Mouse (Mus musculus) heart, embryonic 14.5 days (tissue): Measurements from ENCODE around the gene Fgfrl1. TPM values are rescaled to one million over a fixed set of nuclear protein-coding genes. Genes with fewer than 3 reads are reported as not detected.
A peak's percentile ranks its signal among the peaks of the same experiment; 100 is the strongest.

Experiments used
- ATAC-seq: fragments of 200-750 bp; cut with Nextera tagmentation; 2 replicates; pipeline ENCODE4 v1.8.0; 2017; ENCODE audit warnings: low read depth, moderate TSS enrichment; ENCODE audit not compliant: insufficient number of reproducible peaks, insufficient read depth, low FRiP score
- H3K27ac ChIP-seq, 2 experiments: fragments of 200-500 bp in 1 of 2; fragments of 300-500 bp in 1 of 2; sonication (generic) in 1 of 2; replicated peaks in 1 of 2; 2 replicates each; pipeline ENCODE4 v1.5.1; 2012 to 2014; ENCODE audit warnings: low read depth in 2 of 2, low read length in 2 of 2, control low read depth in 1 of 2, mild to moderate bottlenecking in 1 of 2, mixed read lengths in 1 of 2; ENCODE audit not compliant: control insufficient read depth in 1 of 2, insufficient read depth in 1 of 2
- H3K27me3 ChIP-seq: fragments of 300-500 bp; sonication (generic); 2 replicates; pipeline ENCODE4 v1.6.1; 2014; ENCODE audit warnings: mild to moderate bottlenecking, low read length, control low read depth; ENCODE audit not compliant: control insufficient read depth, insufficient read depth
- H3K36me3 ChIP-seq: fragments of 300-500 bp; sonication (generic); 2 replicates; pipeline ENCODE4 v1.6.1; 2014; ENCODE audit warnings: mild to moderate bottlenecking, control low read depth, low read length, mixed read lengths; ENCODE audit not compliant: control insufficient read depth, insufficient read depth
- H3K4me1 ChIP-seq, 2 experiments: fragments of 200-500 bp in 1 of 2; fragments of 300-500 bp in 1 of 2; sonication (generic) in 1 of 2; 2 replicates each; pipeline ENCODE4 v1.6.1; 2012 to 2014; ENCODE audit warnings: low read length in 2 of 2, control low read depth in 1 of 2, mixed read lengths in 1 of 2; ENCODE audit not compliant: control insufficient read depth in 2 of 2, insufficient read depth in 2 of 2
- H3K4me2 ChIP-seq: fragments of 300-500 bp; sonication (generic); 2 replicates; pipeline ENCODE4 v1.6.1; 2014; ENCODE audit warnings: mild to moderate bottlenecking, low read length
- H3K4me3 ChIP-seq, 2 experiments: fragments of 200-500 bp in 1 of 2; fragments of 300-500 bp in 1 of 2; sonication (generic) in 1 of 2; 2 replicates each; pipeline ENCODE4 v1.5.1; 2012 to 2014; ENCODE audit warnings: low read length in 2 of 2, mild to moderate bottlenecking in 2 of 2, control low read depth in 1 of 2, low read depth in 1 of 2, moderate library complexity in 1 of 2; ENCODE audit not compliant: control insufficient read depth in 1 of 2, insufficient read depth in 1 of 2
- H3K9ac ChIP-seq: fragments of 300-500 bp; sonication (generic); 2 replicates; pipeline ENCODE4 v1.6.1; 2014; ENCODE audit warnings: mild to moderate bottlenecking, low read length
- H3K9me3 ChIP-seq: fragments of 300-500 bp; sonication (generic); 2 replicates; pipeline ENCODE4 v1.6.1; 2016; ENCODE audit warnings: low read length, control low read depth; ENCODE audit not compliant: control insufficient read depth
- WGBS: fragments of 180-500 bp; shearing (Covaris S2); extraction: QIAGEN DNeasy Blood & Tissue Kit; methylation state at CpG from one replicate; pipeline ENCODE4 v1.1.7; 2014; 5-methylcytosine and 5-hydroxymethylcytosine counted together
- polyA plus RNA-seq: library from polyadenylated mRNA; unstranded; fragments of >200 nt; fragmentation: Nextera tagmentation; extraction: Ambion mirVana; gene quantifications from 2 replicates; pipeline ENCODE4 v1.2.1, GENCODE M21; 2014

The Fgfrl1 gene
- polyA plus RNA-seq, 1 experiment from 2014 or later, result 25.2 TPM

GRCm38 (mm10) chr5:108703754-108704626 lies 11.8 kb downstream of the Fgfrl1 start:
- ATAC-seq, result no peak
- Histone ChIP-seq H3K27ac (no peak overlapping the region), H3K27me3 (no peaks in the 10 kb centered on the region), H3K4me1 (peaks cover 28 to 34% of the 10 kb centered on the region in 2 experiments), H3K36me3 (peaks cover 38% of the 10 kb centered on the region), H3K4me2 (no peak overlapping the region), H3K9me3 (no peaks in the 10 kb centered on the region), H3K9ac (no peak overlapping the region), H3K4me3 (no peak overlapping the region)
- WGBS, result 66% methylated on average over 12 of the region's 12 CpGs

DNA sequence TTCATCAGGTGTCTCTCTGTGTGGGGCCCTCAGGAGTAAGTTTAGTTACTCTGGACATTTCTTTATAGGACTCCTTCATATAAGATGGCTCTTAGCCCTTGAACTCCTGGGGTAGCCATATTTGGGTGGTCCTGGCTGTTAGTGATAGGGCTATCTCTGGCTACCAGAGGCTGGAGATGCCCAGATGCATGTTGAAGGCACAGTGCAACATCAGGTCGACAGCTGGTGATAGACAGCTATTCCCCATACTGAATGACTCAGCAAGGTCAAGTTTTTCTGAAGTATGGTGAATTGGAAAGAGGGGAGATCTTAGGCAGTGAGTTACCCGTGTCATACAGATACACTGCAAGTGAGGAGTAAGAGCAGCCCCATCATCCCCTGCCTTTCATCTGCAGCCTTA lies 15.6 kb downstream of the Fgfrl1 start:
- H3K9me3 ChIP-seq, result no peaks in the 10 kb centered on the region
- H3K9ac ChIP-seq, result no peak overlapping the region
- H3K4me2 ChIP-seq, result no peak overlapping the region
- ATAC-seq, result no peak
- H3K4me3 ChIP-seq, result no peak overlapping the region
- H3K4me1 ChIP-seq, result peaks cover 2 to 16% of the 10 kb centered on the region in 2 experiments; a peak in 2 of 4 replicates
- no peak overlapping the region for H3K27ac ChIP-seq
- H3K27me3 ChIP-seq, result no peaks in the 10 kb centered on the region
- peaks cover 38% of the 10 kb centered on the region for H3K36me3 ChIP-seq
- 64% methylated on average over 2 of the region's 2 CpGs for WGBS

- H3K4me1 ChIP-seq, result peaks cover 2 to 16% of the 10 kb centered on the region in 2 experiments; a peak in 2 of 4 replicates
- ATAC-seq, result no peak
- H3K4me2 ChIP-seq, result no peak overlapping the region
- H3K27ac ChIP-seq, result no peak overlapping the region
- H3K27me3 ChIP-seq, result no peaks in the 10 kb centered on the region
- H3K36me3 ChIP-seq, result peaks cover 38% of the 10 kb centered on the region
- WGBS, result 94% methylated on average over 1 of the region's 1 CpGs
- H3K4me3 ChIP-seq, result no peak overlapping the region
- H3K9ac ChIP-seq, result no peak overlapping the region
- H3K9me3 ChIP-seq, result no peaks in the 10 kb centered on the region
Observed at GRCm38 (mm10) chr5:108708419-108708818, 16.2 kb downstream of the Fgfrl1 start.

DNA sequence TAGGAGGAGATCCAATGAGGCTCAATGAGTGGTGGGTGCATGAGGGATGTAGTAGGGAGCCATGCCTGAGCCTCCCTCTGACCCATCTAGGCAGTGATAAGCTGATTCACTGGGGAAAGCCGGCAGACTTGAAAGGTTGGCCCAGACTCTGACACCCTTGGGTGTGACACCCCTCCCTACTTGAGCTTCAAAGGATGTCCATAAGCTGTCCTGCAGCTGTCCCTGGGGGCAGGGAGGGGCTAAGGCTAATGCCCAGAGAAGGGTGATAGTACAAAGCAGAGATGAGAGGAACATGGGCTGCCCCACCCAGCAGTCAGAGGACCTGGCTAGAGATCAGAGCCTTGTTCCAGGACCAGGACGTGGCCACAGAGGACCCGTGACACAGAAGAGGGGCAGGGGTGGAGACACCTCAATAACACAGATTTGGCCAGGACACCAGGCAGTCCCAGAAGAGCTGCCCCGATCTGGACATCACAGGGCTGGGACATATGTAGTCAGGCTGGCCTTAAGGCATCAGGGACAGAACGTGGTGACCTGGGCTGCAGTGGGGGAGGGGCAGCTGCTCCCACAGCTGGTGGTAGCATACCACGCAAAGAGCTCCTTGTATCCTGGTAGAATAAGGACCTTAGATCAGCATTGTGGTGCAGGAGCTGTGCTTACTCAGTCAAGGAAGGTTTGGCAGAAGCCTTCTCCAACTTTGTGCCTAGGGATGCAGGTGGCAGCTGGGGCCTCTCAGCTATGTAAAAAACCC lies 17.0 kb downstream of the Fgfrl1 start:
- WGBS, result 38% methylated on average over 6 of the region's 6 CpGs
- ATAC-seq, result no peak
- no peak overlapping the region for H3K27ac ChIP-seq
- H3K9me3 ChIP-seq, result no peaks in the 10 kb centered on the region
- H3K9ac ChIP-seq, result no peak overlapping the region
- H3K4me2 ChIP-seq, result no peak overlapping the region
- H3K27me3 ChIP-seq, result no peaks in the 10 kb centered on the region
- peaks cover 2 to 10% of the 10 kb centered on the region in 2 experiments; a peak in 3 of 4 replicates for H3K4me1 ChIP-seq
- H3K36me3 ChIP-seq, result peaks cover 38% of the 10 kb centered on the region
- no peak overlapping the region for H3K4me3 ChIP-seq

GRCm38 (mm10) chr5:108711968-108712367 lies 19.8 kb downstream of the Fgfrl1 start:
- Histone ChIP-seq H3K27ac (no peak overlapping the region), H3K27me3 (no peaks in the 10 kb centered on the region), H3K4me3 (no peak overlapping the region), H3K36me3 (peaks cover 11% of the 10 kb centered on the region), H3K4me2 (no peak overlapping the region), H3K9me3 (no peaks in the 10 kb centered on the region), H3K4me1 (peaks cover 2 to 10% of the 10 kb centered on the region in 2 experiments; a peak in 3 of 4 replicates), H3K9ac (no peak overlapping the region)
- ATAC-seq, result no peak
- WGBS, result 70% methylated on average over 6 of the region's 6 CpGs

GRCm38 (mm10) chr5:108713096-108713495 lies 20.9 kb downstream of the Fgfrl1 start:
- Histone ChIP-seq H3K4me3 (no peak overlapping the region), H3K36me3 (peaks cover 4% of the 10 kb centered on the region; the same call in 1 of the 2 replicates), H3K4me1 (peaks cover 5 to 16% of the 10 kb centered on the region in 2 experiments; a peak in 3 of 4 replicates), H3K27me3 (no peaks in the 10 kb centered on the region), H3K4me2 (no peak overlapping the region), H3K9me3 (no peaks in the 10 kb centered on the region), H3K27ac (0 out of 4 replicates have a peak overlapping the region, but pooled peaks of 1 of the 2 experiments have one; percentile 48), H3K9ac (no peak overlapping the region)
- no peak for ATAC-seq
- WGBS, result 72% methylated on average over 2 of the region's 2 CpGs

DNA sequence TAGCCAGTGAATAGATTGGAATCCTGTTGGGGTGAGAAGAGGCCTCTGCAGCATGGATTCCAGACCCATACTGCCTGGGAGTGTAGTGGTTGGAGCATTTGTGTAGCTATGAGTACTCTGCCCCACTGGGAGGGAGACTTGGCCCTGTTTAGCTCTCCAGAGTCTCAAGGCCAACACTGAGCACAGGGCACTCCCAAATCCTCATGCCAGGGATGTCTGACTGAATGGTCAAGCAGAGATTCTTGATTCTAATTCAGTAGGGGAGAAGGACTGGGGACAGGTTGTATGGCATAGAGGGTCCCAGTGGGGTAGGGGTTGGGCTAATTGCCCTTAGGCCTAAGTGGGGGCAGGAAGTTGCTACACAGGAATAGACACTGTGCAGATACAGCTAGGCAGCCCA lies 21.5 kb downstream of the Fgfrl1 start:
- no peak overlapping the region for H3K4me2 ChIP-seq
- ATAC-seq, result no peak
- peak overlapping the region; percentile 15 to 48; a peak in 3 of 4 replicates for H3K27ac ChIP-seq

More for the DNA sequence above, 21.5 kb downstream of the Fgfrl1 start:
- peaks cover 7 to 11% of the 10 kb centered on the region in 2 experiments; a peak in 3 of 4 replicates for H3K4me1 ChIP-seq
- no peaks in the 10 kb centered on the region for H3K27me3 ChIP-seq
- H3K9me3 ChIP-seq, result no peaks in the 10 kb centered on the region
- H3K9ac ChIP-seq, result no peak overlapping the region
- H3K36me3 ChIP-seq, result no peaks in the 10 kb centered on the region
- H3K4me3 ChIP-seq, result no peak overlapping the region
